Mouse (Mus musculus): ENCODE measurements at regions not wholly inside any gene's neighbourhood (a gene's known extent, or its start where the extent isn't known, plus 50 kb on each side); places are given as distances from the start of the nearest gene placed in this dataset.

GRCm38 (mm10) chr5:16424745-16425144, 128.6 kb upstream of the Hgf start:
- DNase-seq (ENCODE audit: low spot score) = no peak

GRCm38 (mm10) chr5:16425302-16425701, 128.0 kb upstream of the Hgf start:
- DNase-seq (ENCODE audit: low spot score) = no peak

- no peak for DNase-seq (ENCODE audit: low spot score)
These were observed 127.0 kb upstream of the Hgf start for GRCm38 (mm10) chr5:16426306-16426705.

- DNase-seq (ENCODE audit: low spot score) = no peak
These were observed 118.7 kb upstream of the Hgf start for GRCm38 (mm10) chr5:16434586-16434985.

- DNase-seq (ENCODE audit: low spot score) = no peak
These were observed 108.2 kb upstream of the Hgf start for GRCm38 (mm10) chr5:16445056-16445455.

GRCm38 (mm10) chr5:16446977-16447376, 106.3 kb upstream of the Hgf start:
- DNase-seq (ENCODE audit: low spot score) = no peak

- no peak for DNase-seq (ENCODE audit: low spot score)
These were observed 91.5 kb upstream of the Hgf start for GRCm38 (mm10) chr5:16461795-16462194.

- no peak for DNase-seq (ENCODE audit: low spot score)
These were observed 87.0 kb upstream of the Hgf start for GRCm38 (mm10) chr5:16466266-16466665.

- no peak for DNase-seq (ENCODE audit: low spot score)
These were observed 84.7 kb upstream of the Hgf start for GRCm38 (mm10) chr5:16468560-16468959.

- no peak for DNase-seq (ENCODE audit: low spot score)
These were observed 84.1 kb upstream of the Hgf start for GRCm38 (mm10) chr5:16469221-16469620.

- peak; percentile 65 for DNase-seq (ENCODE audit: low spot score)
These were observed 83.5 kb upstream of the Hgf start for GRCm38 (mm10) chr5:16469644-16470275.

GRCm38 (mm10) chr5:16470366-16470982, 82.8 kb upstream of the Hgf start:
- DNase-seq (ENCODE audit: low spot score) = peak; percentile 7

GRCm38 (mm10) chr5:16487969-16488368, 65.3 kb upstream of the Hgf start:
- DNase-seq (ENCODE audit: low spot score) = no peak

- no peak for DNase-seq (ENCODE audit: low spot score)
These were observed 63.5 kb upstream of the Hgf start for GRCm38 (mm10) chr5:16489803-16490202.

- DNase-seq (ENCODE audit: low spot score) = no peak
These were observed 53.4 kb upstream of the Hgf start for GRCm38 (mm10) chr5:16499891-16500290.

Data from urinary bladder, postnatal 14 days (tissue).